Mouse (Mus musculus) layer of hippocampus, postnatal 25 days (tissue): ENCODE results near the gene C530008M17Rik. TPM values are rescaled to one million over a fixed set of nuclear protein-coding genes. Genes with fewer than 3 reads are reported as not detected.

Source experiments
- DNase-seq, 2 experiments: peaks; one replicate each; pipeline ENCODE4 v3.0.0; 2022; ENCODE audit warnings: mixed read lengths in 2 of 2, low spot score in 1 of 2; ENCODE audit errors: extremely low spot score in 1 of 2
- total RNA-seq, 2 experiments: library from RNA; stranded (reverse); gene quantifications; 2 replicates each; pipeline ENCODE4 v1.2.3; 2021

C530008M17Rik gene
- total RNA-seq, result 10 to 100 TPM; 86.4 to 94.5 TPM

DNA sequence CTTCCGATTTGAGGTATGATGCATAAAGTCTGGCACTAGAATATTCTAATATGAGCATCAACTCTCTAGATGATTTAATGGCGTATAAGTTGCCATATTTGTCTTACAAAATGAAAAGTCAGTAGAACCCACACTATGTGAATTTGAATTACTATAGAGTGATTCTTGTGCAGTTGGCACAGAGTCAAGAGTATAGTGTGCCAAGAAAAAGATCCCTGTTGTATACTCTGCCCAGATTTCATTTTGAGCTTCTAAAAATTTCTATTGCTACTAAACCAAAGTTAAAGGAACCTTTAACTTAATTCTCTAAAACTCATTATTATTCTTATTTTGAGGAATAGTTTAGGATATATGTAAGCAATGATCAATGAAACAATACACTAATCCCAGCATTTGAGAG, at the start of gene C530008M17Rik:
Gene C530008M17Rik (plus strand): TSS at position 301 of the 400 bp plus-strand sequence.
- DNase-seq, result no peak

DNA sequence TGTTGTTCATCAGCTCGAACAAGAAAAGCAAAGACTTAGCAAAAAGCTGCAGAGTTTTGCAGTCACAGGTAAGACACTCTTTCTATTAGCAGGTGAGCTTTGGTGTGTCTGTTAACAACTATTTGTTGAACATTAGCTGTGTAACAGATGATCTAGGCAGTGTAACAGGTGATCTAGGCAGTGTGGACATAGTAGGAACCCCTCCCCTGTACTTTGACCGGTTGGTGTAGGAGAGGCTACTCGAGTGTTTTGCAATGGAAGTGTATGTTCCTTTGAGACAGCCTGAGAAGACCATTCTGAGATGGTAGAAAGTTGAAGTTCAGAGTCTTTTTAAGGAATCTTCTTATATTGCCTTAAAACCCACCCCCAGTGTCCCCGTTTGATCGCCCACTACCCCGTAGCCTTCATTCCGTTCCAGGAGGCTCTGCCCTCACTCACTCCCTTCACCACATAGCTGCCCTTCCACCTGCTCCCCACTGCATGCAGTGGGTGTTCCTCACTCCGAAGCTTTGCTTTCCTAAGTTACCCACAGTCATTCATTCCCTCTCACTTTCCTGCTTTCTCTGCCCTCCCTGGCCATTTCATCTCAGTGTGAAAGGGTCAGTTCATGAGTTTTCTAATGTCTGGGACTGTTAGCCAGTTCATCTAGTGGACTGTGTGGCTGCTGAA, 46.5 kb upstream of the C530008M17Rik start:
- no peak for DNase-seq

DNA sequence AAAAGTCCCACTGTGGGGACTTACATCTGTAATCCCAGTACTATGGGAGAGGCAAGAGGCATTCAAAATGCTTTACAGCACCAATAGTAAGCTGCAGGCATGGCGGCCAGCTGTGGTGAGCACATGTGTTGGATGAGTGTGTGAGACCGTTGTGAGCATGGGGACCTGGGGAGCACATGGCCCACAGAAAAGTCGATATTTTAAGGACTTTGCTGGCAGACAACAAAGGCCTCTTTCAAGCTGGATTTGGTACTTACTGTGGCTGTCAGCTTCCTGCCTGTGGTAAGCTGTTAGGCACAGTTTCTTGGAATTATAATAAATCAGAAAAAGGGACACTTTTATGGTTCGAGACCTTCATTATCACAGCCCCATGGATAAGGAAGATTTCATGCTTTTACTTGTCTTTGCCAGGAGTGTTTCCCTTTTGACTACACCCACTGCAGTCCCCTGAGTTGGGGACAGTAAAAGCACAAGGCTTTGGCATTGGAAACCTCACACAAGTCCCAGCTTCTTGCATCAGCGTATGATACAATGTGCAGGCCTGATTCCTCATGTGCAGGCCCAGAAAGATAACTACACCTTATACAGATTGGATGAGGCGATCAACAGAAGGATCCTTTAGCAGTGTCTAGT, 43.3 kb upstream of the C530008M17Rik start:
- DNase-seq, result no peak

DNA sequence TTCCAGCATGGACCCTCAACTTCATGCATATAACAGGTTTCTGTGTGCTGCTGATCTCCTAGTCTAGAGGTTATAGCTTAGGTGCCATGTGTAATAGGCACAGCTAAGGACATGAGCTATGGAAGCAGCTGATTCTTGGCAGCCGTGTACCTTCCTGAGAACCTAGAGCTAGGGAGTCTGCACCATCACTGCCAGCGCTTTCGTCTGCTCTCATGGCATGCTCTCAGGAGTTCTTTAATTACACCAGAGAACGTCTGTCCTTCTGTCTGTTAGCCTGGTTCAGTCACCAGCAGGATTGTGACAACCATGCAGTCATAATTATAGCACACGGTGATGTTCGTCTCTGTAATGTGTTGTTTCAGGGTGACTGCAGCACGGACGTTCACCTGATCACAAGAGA, 41.0 kb upstream of the C530008M17Rik start:
- DNase-seq, result no peak

DNA sequence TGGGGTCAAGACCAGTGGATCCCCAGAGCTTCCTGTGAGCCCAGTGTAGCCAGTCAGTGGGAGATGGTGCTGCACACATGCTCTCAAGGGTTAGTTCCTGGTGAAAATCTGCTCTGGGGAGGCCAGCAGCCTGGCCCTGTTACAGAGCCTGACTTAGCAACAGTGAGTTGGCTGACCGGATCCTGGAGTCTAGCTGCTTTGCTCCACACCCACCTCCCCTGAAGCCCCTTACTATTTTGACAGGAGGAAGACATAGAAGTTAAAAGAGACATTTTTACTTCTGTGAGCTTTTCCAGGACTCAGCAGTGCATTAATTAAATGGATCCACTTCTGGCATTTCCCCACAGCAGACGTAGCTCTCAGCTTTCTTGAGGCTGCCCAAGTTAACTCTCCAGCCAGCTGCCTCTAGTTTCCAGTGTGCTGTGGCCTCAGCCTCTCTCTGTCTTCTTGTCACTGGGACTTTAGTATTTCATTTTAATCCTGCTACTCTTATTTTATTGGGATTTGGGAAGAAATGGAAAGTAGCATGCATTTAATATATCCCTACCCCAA, 40.0 kb upstream of the C530008M17Rik start:
- no peak for DNase-seq

DNA sequence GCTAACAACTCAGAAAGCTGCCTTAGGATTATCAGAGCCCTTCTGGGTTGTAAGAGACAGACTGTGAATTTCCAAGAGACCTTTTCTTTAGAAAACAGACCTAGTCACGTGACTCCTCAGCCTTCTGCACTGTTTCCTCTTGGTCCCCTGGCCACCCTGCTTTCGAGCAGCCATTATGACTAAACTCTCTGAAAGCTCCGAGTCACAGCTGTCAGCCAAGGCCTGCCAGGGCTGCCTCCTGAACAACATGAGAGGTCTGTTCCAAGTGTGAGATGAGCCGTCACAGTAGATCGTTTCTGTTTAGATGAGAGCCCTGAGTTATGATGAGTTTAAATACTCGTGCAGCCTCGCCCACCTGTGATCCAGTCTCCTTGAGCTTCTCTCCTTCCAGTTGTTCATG, 37.6 kb upstream of the C530008M17Rik start:
- no peak for DNase-seq

DNA sequence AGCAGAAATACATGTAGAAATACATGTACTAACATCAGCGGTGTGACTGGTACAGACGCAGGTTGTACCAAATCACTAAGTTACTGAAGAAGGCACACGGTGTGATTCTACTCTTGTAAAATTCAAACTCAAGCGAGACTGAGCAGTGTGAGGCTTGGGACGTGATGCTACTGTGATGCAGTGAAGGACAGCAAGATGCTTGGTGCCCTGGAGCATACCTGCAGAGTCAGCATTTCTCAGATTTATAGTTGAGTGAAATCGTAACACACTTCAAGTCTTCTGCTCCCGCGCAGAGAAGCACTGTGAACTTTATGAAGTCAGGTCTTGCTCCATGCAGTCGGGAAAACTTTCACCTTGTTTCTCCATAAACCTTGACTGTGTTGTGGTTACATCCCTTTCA, 32.6 kb upstream of the C530008M17Rik start:
- no peak for DNase-seq

DNA sequence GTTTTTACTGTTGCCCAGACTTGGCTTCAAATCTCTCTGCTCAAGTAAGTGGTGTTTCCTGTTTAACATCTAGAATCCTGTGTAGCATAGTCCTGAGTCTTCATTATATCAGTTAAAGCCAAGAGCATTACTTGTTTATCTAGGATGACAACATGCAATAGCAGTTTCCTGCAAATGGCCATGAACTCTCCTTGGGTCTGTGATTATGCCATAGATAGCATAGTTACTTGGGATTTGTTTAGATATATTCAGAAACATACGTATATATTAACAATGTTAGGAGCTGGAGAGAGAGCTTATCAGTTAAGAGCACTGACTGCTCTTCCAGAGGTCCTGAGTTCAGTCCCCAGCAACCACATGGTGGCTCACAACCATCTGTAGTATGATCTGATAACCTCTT, 28.5 kb upstream of the C530008M17Rik start:
- no peak for DNase-seq

DNA sequence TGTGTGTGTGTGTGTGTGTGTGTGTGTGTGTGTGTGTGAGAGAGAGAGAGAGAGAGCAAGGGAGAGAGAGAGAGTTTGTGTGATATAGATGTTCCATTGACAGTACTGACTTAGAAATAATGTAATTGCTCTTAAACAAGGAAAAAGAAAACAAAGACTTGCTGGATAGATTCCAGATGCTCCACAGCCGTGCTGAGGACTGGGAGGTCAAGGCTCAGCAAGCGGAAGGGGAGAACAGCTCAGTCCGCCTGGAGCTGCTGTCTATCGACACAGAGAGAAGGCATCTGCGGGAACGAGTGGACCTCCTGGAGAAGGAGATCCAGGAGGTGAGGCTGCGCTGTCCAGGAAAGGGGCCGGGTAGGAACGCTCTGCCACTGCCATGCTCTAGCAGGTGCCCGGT, 22.3 kb upstream of the C530008M17Rik start:
- no peak for DNase-seq

DNA sequence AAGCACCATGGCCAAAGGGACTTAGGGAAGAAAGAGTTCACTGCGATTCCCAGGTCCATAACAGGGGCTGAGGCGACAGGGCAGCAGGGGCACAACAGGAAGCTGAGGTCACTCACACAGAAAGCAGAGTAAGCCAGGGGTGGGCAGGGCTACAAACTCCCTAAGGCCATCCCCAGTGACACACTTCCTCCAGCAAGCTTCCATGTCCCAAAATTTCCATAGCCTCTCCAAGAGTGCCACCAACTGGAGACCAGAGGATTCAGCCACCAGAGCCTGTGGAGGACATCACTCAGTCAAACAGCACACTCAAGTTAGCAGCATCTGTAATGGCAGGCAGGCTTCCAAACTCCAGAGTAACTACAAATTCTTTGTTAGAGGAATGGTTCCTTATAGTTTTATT, 20.7 kb upstream of the C530008M17Rik start:
- DNase-seq, result no peak

DNA sequence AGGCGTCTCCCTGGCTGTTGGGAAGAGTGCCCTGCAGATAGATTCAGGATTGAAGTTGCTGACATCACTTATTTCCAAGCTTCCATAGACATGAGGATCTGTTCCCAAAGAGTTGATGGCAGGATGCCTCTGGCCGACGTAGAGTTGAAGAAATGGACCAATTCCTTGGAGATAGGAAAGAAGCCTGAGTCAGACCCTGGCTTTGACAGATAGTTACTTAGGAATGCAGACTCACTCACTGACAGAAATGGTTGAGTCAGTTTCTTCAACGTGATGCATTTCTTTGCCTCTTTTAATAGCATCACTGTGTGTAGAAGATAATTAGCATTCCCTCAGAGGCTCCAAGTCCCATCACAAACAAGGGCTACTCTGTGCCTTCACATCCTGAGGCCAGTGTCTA, 14.2 kb upstream of the C530008M17Rik start:
- no peak for DNase-seq

DNA sequence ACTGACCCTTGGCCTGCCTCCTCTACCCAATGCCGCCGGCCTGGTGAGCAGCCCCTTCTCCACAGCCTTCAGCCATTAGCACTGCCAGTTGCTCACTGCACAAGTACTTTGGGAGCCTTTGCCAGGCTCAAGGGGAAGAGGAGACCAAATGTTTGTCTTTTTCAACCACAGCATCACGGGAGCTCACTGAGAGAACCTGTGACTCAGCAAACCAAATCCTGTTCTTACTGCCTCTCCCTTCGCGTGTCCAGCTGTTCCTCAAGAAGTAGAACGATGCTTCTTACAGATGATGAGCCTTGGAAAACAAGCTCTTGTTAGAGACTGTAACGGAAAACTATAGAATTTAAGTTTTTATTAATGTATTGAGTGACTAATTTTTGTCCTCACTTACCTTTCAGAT, 12.1 kb upstream of the C530008M17Rik start:
- no peak for DNase-seq

DNA sequence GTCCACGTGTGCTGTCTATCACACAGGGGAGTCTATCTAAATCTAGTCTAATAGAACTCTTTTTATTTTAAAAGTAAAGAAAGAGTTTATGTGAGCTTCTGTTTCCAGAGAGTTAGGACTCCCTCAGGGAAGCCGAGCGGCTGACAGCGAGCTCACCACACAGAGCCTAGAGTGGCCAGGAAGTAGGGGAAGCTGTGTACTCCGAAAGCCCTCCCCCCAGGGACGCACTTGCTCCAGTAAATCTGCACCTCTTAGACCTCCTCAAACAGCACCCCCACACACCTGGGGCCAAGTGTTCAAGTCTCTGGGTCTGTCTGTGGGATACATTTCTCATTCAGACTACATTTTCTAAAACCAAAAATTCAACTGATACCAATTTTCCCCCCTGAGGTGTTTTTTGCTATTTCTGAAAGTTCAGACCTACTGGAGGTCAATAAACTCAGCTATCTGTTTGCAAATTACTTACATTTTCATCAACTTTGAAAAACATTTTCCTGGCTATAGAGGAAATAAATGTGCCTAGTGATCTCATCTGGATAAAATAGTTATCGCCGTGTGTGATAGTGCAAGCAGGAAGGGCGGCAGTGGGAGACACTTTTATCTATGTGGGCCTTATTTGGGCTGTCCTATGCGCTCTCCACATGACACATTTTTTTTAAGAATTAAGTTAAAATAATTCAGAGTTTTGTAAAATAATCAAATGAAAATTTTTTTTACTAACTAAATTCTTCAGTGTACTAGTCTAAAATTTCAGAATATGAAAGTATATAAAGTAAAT, 11.0 kb upstream of the C530008M17Rik start:
- no peak for DNase-seq

DNA sequence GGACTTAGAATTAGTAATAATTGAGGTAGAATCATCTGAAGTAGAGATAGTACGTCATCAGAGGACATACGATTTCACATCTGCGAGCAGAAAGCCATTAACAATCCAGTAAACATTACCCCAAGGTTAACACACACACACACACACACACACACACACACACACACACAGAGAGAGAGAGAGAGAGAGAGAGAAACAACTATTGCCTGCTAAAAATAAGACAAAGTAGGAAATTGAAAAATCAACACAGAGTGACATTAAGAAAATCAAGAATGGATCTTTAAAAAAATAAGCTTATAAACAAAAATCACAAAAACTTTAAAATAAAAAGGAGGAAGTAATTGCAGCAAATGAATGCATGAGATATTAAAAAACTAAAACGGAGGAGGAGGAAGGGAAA, 6.4 kb upstream of the C530008M17Rik start:
- DNase-seq, result no peak

DNA sequence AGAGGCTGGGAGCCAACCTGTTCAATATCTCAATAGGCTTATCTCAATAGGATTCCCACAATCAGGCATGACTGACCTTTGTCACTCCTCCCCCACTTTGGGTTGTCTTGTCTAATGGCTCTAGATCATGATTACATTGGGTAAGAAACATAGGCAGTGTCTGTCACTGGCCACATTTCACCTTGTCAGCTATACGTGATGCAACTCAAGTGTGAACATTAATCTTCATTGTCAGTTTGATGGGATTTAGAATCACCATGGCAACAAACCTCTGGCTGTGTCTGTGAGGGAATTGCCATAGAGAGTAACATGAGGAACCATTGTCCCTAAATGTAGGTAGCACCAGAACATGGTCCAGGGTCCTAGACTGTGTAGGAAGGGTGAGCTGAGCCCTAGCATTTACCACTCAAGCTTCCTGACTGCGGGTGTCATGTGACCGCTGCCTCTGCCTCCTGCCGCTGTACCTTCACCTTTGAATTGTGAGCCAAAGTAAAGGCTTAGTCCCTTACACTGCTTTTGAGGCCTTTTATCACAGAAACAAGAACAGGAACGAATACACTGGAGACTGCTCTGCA, 5.1 kb upstream of the C530008M17Rik start:
- DNase-seq, result no peak

DNA sequence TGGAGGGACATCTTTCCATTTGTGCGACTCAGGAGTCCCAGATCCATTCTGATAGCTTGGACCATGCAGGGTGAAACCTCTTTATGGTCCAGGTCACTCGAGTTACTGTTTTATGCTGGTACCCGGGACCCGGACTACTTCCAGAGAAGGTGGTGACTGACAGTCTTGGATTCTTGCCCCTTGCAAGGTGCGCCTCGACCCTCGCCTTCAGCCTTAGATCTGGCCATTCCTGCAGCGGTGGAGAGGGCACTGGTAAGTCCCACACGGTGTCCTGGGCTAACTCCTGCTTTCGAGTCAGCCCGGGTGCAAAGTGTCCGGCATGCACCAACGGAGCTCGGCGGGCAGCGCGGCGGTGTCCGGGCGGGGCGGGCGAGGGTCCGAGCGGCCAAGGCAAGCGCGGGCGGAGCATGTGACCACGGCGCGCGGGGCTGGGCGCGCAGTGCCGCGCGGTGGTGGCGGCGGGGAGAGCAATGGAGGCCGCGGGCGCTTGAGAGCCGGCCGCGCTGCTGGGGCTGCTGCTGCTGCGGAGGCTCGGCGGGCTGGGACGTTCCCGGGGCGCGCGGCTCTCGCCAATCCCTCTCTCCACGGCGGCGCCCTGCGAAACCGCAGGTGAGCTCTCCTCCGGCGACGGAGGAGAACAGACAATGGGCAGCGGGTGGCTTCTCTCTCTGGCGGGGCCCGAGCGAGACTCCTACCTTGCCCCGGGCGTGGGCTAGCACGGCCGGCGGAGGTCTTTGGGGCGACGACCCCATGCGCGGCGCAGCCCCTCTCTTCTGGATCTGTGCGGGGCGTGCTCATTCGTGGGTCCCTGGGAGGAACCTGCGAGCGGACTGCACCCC, 1.2 kb downstream of the C530008M17Rik start:
- peak; percentile 61 to 63 for DNase-seq

DNA sequence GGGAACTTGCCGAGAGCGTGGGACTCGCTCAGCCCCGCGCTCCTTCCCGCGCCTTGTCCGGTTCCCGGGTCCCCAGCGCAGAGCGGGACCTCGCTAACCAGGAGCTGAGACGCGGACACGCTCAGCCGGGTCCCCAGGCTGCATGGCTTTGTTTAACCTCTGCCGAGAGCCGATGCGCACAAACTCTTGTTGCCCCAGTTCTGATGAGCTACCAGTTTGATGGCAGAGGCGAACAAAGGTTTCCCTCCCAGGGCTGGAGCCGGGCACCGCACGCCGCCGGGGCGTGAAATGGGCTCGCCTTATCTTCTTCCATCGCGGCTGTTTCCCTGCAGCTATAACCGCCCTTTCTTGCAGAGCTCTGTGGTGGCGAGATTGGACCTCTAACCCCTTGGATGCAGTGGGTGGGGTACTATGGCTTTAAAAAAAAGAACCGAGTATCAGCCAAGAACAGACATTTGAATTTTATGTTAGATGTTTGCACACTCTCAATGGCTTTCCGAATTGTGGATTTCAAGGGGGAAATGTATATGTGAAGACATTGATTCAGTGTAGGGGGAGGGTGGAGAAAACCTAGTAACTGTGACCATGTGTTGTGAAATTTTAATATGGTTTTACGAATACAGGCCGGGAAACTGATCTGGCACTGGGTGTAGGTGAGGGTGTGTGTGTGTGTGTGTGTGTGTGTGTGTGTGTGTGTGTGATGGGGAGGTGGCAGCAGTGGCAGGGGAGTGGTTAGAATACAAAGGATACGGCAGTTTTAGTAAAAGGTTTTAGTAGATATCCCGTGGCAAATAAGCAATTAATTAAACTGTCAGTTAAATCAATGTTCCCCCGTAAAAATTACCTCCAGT, 2.0 kb downstream of the C530008M17Rik start:
- peak; percentile 26 to 27 for DNase-seq

DNA sequence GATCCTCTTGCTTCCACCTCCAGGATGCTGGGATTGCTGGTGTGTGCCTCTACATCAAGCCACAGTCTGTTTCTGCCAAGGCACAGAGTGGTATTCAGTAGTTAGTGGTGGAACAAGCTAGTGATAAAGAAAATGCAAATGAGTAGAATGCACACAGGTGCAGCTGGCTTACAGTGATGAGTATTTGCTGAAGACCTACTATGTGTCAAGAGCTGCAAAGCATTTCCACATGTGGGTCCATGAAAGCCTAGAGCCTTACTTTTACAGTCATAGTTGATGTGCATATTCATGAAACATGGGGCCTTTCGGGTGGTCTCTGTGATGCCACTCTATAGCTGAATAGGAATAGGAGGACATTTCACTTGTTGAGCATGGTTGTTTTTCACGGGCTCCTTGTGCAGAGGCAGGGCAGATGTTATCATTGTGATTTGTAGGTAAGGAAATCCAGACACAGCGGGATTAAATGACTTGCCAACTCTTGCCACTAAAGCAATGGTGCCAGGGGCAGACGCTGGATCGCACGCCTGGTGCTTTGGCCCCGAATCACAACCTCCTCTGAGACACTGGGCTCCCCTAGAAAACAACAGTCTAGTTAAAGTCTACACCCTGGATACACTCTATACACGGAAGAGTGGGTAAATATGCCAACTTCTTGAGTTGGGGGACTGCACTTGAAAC, 3.8 kb downstream of the C530008M17Rik start:
- no peak for DNase-seq

DNA sequence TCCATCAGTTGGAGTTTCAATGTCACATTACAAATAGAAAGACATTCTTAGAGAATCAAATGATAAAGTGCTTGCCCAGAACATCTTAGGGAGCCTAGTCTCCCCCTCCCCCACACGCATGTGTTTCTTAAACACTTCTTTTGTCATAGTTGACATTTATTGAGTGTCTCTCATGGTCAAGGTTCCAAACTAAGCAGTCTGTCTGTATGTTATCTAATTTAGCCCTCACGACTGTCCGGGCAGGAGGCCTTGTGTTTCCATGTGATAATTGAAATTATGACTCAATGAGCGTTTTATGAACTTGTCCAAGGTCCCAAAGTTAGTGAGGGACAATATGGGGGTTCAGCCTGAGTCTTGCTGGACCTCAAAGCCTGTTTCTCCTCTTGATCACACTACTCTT, 5.0 kb downstream of the C530008M17Rik start:
- no peak for DNase-seq
